Mouse (Mus musculus) monocyte, adult 5-6 weeks (primary cell): Measurements from ENCODE around the gene Helz. TPM values are rescaled to one million over a fixed set of nuclear protein-coding genes. Genes with fewer than 3 reads are reported as not detected.

Source experiments
- ATAC-seq: fragments of 153-309, 156-312 bp; replicated peaks from 2 replicates; pipeline ENCODE4 v1.8.0; 2017; ENCODE audit warnings: mild to moderate bottlenecking; ENCODE audit not compliant: low TSS enrichment, insufficient number of reproducible peaks, severe bottlenecking, poor library complexity, low FRiP score
- total RNA-seq: library from RNA; stranded (forward); fragments of 200-1000, 200-491, 200-594 nt; gene quantifications from 3 replicates; pipeline ENCODE4 v1.2.3, GENCODE M21; 2017

The Helz gene
- total RNA-seq, 1 experiment from 2014 or later, result 34.1 TPM

DNA sequence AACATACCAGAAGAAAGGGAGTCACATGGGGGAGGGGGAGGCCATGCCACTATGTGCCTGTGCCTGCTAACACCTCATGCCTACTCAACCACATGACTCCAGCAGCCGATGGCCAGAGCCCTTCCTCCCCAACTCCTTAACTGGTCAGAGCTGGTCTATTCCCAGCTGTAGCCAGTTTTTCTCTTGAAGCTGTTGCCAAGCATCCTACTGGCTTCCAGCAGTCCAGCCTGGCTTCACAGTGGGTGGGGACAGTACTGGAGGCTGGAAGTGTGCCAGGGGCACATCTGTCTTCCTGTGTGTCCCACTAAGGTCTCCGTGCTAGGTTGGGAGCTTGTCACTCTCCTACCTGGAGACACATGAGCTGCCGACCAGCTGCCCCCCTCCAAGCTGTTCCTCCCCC is 195.4 kb downstream of the Helz start:
- no peak for ATAC-seq

Other genes starting within 250 kb of the Helz start
- 18.5 to 57.1 TPM (median 24.2 TPM) in 3 replicates for gene Pitpnc1, start 77.2 kb upstream of the Helz start, total RNA-seq
- 79.8 to 93.6 TPM (median 87.8 TPM) in 3 replicates for gene Psmd12, start 68.4 kb upstream of the Helz start, total RNA-seq
- gene Cacng1, start 168.6 kb downstream of the Helz start, total RNA-seq, result not detected in 3 replicates
- not detected in 3 replicates for gene Cacng4, start 246.6 kb downstream of the Helz start, total RNA-seq